Mouse (Mus musculus) c-Kit-positive CD71-negative TER-119-negative erythroid progenitor cells, embryonic 14.5 days (primary cell): Measurements from ENCODE around the gene St3gal3.

Experiments
- DNase-seq: peaks from one replicate; pipeline ENCODE4 v3.0.0-alpha.2; 2013; ENCODE audit warnings: low read depth

St3gal3 gene

DNA sequence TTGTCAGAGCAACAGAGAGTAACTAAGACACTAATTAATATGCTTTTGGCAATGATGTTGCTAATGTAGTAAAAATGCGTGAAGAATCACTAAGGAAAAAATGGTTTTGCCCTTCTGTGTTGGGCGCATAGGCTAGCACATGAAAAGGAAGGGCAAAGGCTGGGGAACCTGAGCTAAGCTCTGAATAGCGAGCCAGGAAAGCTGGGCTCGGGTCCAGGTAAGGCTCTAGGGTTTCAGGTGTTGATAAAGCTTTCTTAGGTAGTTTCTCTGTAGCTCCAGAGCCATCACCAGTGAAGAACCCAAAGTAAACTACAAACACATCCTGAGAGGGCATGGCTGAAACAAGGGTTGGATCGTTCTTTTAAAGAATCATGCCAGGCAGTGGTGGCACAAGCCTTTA lies 6.8 kb upstream of the St3gal3 start:
- DNase-seq = no peak

DNA sequence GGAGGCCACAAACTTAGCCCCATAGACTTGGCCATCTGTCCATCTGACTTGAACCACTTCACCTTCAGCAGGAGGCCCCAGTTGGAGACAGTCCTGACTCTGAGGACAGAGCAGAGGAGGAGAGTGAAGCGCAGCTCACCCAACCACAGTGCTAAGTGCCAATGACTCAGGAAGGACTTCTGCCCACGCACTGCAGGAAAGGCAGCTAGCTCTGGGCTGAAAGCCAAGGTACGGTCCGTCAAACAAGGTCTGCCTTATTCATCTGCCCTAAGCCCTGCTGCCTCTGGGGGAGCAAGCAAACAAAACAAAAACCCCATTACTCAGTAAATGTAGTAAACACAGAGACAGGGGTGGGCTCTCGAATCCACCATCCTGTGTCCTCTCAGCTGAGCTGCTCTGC lies 4.2 kb upstream of the St3gal3 start:
- DNase-seq = no peak

DNA sequence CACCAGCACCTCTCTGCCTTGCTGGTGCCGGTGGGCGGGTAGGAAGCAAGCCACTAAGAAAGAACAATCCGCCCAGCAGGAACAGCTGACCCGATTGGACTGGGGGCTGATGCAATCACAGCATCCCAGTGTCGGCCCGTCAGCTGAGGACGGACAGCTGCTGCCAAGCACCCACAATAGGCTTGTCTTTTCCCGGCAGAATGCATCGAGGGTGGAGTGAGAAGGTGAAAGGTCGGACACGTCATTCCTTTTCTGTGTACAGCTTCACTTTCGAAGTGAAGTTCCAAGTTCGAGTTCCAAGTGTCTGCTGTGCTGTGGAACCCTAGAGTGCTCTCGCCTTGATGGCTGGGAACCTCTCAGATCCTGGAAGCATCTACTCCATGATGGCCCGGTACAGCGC lies 3.1 kb upstream of the St3gal3 start:
- DNase-seq = no peak

GRCm38 (mm10) chr4:118137311-118137710 lies 2.6 kb upstream of the St3gal3 start:
- no peak for DNase-seq

- no peak for DNase-seq
These were observed 700 bp upstream of the St3gal3 start for GRCm38 (mm10) chr4:118135414-118135813.

GRCm38 (mm10) chr4:118131329-118131728 lies 3.4 kb downstream of the St3gal3 start:
- DNase-seq = no peak

GRCm38 (mm10) chr4:118123030-118123704 lies 11.5 kb downstream of the St3gal3 start:
- no peak for DNase-seq

GRCm38 (mm10) chr4:118122078-118122477 lies 12.6 kb downstream of the St3gal3 start:
- no peak for DNase-seq

DNA sequence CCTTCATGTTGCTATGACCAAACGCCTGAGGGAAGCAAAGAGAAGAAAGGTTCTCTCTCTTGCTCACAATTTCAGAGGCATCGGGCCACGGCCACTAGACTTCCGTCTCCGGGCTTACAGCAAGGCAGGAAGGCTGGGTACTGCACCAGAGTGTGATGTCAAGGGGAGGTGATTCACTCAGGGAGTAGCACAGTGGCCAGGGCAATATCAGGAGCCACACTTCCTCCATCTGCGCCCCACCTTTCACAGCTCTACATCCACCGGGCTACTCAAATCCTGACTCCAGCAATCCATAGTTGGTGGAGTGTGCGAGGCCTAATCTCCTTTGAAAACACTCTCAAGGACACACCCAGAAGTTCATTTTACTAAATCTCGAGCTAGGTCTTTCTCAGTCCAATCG lies 17.1 kb downstream of the St3gal3 start:
- DNase-seq = no peak

GRCm38 (mm10) chr4:118116098-118116497 lies 18.6 kb downstream of the St3gal3 start:
- no peak for DNase-seq

DNA sequence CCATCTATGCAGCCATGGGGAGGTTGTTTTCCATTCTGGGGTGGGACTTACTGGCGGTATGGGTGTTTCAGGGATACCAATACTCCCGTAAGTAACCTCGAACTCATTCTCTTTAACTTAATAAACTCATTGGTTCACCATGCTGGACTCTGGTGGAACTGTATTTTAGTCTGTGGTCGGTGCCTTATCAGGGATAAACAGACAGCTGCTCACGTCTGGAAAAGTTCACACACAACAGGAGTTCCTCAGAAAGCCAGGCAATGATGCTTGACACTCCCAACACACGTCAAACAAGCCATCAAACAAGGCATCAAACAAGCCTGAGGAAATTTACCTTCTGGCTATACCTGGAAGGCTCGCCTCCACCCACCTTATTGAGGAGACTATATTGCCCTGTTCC lies 19.6 kb downstream of the St3gal3 start:
- DNase-seq = no peak

DNA sequence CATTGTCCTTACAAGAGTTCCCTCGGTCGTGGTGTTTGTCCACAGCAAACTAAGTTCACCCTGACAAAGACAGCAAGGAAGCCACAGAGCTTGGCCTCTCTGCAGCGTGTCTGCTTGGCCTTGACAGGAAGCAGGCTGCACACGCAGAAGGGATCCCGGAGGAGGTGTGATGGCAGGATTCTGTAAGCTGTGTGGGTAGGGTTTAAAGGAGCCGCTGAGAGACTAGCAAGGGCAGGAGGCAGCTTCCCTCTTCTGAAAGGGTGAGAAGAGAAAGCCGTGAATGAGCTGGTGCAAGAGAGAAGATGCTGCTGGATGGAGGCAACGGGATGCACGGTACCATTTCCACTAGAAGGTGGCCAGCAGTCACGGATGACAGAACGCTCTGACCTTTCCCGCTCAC lies 22.1 kb downstream of the St3gal3 start:
- DNase-seq = no peak

DNA sequence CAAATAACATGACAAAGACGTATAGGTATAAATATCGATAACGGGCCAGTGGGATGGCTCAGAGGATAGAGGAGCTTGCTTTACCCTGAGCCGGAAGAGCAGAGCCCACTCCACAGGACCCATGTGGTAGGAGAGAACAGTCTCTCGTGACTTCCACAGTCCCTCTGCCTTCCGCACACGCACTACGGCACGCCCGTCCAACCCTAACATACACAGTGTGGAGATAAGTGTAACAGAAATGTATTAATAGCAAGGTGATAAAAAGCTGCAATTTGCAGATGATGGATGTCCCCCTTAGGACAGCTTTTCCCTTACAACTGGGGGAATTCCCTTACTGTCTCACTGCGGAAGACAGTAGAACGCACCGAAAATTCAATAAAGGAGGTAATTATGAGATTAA lies 25.1 kb downstream of the St3gal3 start:
- no peak for DNase-seq

DNA sequence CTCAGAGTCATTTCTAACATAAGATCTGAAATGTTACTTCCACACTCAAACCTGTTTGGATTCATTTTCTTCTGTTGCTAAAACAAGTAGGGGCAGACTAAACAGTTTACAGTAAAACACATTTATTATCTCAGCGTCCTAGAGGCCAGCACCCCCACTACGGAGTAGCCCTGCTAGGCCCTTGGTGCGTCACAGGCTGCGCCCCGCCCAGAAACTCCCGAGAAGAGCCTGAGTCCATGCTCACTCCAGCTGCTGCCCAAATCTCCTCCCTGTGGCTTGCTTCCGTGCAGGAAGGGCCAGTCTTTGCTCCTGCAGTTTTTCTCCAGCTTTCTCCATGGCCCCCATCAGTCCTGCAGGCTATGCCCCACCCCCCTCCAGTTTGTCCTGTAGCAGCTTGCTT lies 25.9 kb downstream of the St3gal3 start:
- no peak for DNase-seq

DNA sequence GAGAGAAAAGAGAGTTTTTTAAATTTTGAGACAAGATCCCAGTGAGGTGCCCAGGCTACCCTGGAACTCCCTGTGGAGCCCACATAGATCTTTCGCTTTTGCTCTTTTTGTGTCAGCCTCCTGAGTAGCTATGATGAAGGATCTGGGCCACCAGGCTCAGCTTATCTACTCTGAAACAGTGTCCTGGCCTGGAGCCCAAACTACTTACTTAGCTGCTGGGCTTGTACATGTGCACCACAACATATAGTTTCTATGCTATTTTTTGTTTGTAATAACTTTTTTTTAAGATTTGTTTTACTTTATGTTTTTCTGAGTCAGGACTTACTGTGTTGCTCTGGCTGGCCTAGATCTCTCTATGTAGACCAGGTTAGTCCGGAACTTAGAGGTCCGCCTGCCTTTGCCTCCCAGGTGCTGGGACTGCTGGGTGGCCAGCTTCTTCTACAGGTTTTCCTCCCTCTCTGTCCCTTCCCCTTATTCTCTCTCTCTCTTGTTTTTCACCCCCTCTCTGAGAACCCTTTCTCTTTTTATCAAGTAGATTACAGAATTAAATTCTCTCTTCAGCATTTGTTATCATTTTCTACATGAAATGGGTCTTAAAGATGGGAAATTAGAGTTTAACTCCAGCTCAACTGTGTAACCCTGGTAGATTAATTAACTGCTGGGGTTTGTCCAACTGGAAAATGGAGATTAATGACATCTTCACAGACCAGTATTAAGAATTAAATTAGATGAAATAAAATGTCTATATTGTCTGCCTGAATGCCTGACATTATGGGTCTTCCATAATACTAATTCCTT lies 29.3 kb downstream of the St3gal3 start:
- no peak for DNase-seq

DNA sequence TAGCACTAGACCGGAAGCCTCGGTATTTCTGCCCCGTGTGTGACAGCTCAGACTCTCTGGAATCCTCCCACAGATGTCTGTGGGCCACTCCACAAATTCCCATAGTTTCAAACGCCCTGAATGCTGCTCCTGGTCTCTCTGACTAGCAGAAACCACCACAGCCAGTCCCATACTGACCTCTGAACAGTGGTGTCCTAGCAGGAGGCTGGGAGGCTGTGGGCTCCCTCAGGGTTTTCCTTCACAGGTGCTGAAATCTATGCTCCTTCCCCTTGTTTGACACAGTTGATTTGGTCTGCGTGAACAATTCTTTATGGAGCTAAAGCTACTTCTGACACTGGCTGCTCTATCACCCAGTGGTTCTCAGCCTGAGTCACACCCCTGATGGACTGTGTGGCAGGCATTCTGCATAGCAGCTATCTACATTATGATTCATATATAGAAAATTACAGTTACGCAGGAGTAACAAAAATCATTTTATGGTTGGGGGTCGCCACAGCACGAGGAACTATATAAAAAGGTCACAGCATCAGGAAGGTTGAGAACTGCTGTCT lies 31.4 kb downstream of the St3gal3 start:
- no peak for DNase-seq

- DNase-seq = no peak
These were observed 33.2 kb downstream of the St3gal3 start for GRCm38 (mm10) chr4:118101497-118101896.

- DNase-seq = no peak
These were observed 34.9 kb downstream of the St3gal3 start for GRCm38 (mm10) chr4:118099637-118100364.

DNA sequence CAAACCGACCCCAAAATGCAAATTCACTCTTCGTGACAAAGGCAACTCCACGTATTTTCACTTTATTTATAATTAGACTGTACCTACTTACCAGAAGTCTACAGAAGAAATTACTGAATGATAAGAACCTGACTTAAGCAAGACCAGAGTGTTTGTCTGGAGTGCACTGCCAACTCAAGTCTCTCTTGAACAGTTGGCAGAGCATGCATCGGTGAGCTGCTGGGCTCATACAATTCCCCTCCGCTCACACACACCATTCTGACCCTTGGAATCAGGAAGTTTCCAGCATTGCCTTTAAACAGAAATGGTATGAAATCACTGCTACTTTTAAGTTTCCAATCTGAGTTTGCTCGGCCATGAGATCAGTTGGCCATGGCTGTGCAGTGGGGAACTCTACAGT lies 36.1 kb downstream of the St3gal3 start:
- DNase-seq = no peak

DNA sequence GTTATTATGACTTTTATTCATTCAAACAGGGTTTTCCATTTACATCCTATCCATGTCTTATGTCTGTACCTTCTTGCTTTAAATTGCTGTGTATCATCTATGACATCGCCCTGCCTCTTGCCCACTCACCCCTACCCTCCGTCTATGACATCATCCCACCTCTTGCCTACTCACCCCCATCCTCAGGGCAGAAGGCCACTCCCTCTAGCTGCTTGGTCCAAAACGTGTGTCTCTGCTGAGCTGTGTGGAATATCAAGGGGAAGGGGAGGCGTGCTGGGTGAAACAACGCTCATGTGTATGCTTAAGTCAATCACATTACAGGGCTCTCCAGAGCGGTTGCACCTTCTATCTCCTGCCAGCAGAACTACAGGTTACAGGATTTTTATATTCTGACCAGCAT lies 38.6 kb downstream of the St3gal3 start:
- no peak for DNase-seq

- DNase-seq = no peak
These were observed 41.8 kb downstream of the St3gal3 start for GRCm38 (mm10) chr4:118092784-118093457.

GRCm38 (mm10) chr4:118090449-118090848 lies 44.3 kb downstream of the St3gal3 start:
- DNase-seq = no peak
